Mouse (Mus musculus): ENCODE data around the gene Anxa4.

- TF ChIP-seq CTCF (IDR thresholded peaks at IDR 0.05; ENCODE audit: borderline replicate concordance, extremely low read depth, insufficient read depth, insufficient read length), result no peak
- no peak for TF ChIP-seq POLR2A (IDR thresholded peaks at IDR 0.05; ENCODE audit: borderline replicate concordance, extremely low read depth, insufficient read depth, insufficient read length, poor library complexity, severe bottlenecking)
Measured at GRCm38 (mm10) chr6:86736830-86737229, 56.6 kb downstream of the Anxa4 start.
